In the genomic region with DNA sequence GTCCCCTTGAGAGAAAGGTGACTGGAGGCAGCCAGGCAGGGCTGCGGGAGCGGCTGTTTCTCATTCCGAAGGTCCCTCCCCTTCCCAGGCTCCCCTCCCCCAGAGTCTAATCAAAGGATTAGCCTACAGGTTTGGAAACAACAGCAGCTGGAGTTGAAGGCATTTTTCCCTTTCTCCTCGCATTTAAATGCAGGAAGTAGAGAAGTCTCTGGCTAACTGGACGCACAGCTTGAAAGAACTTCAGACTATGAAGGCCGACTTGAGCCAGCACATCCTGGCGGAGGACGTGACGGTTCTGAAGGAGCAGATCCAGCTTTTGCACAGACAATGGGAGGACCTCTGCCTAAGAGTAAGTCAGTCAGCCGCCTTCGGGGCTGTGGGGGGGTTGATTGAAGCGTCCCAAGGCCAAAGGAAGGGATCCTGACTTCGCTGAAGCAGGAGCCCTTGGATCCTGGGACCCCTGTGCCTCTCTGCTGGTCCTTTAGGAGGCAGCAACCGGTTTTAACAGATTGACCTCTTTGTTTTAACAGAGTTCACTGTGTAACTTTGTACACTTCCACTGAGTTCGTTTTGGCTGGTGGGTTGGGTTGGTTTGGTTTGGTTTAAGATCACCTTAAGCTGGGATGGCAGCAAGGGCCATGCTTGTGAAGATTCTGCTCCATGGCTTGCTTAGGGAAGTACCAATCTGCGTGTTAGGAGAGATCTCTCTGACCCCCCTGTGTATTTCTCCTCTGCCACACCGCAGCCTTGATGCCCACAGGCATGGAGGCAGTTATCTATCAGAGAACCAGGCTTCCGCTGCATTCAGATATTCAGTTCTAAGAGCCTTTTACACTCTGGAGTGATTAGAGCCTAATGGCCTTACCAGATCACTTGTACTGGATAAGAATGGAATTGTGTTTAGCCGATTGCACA, we compare ENCODE assay signal across 8 mouse cellular contexts.
DNase-seq lines count a peak whose midpoint lies in the region; ATAC-seq and TF ChIP-seq lines count a peak whose summit lies in the region.
"Had no signal": no experiment of that assay in that cellular context is flagged by ENCODE, and none has a peak within 500 bp of the region (broad histone marks: within the 10 kb centered on the region; RNA-seq: fewer than 3 reads in every experiment).

No protein-coding gene starts in this region.

- peak; percentile 48; the same call in 1 of the 2 replicates for ATAC-seq in embryonic facial prominence, embryonic 13.5 days (ENCODE audit: insufficient number of reproducible peaks, insufficient read depth, low FRiP score, low TSS enrichment, low read depth)
- no peak for ATAC-seq in hindbrain, embryonic 11.5 days (ENCODE audit: low FRiP score)
- ATAC-seq in midbrain, embryonic 11.5 days (ENCODE audit: low FRiP score), result peak; percentile 69

- no peaks in the 10 kb centered on the region for H3K27me3 ChIP-seq in embryonic facial prominence, embryonic 13.5 days
- no peaks in the 10 kb centered on the region for H3K27me3 ChIP-seq in hindbrain, embryonic 11.5 days (ENCODE audit: control insufficient read depth, insufficient read depth, low read length)
- H3K27me3 ChIP-seq in midbrain, embryonic 11.5 days (ENCODE audit: control insufficient read depth, insufficient read depth, low read length), result no peaks in the 10 kb centered on the region

- peaks cover 35% of the 10 kb centered on the region for H3K4me1 ChIP-seq in embryonic facial prominence, embryonic 13.5 days
- peaks cover 4% of the 10 kb centered on the region; the same call in 1 of the 2 replicates for H3K4me1 ChIP-seq in hindbrain, embryonic 11.5 days (replicated peaks; ENCODE audit: control insufficient read depth, insufficient read depth, low read length)
- H3K4me1 ChIP-seq in midbrain, embryonic 11.5 days (ENCODE audit: control insufficient read depth, insufficient read depth, low read length), result peaks cover 17% of the 10 kb centered on the region

- peak overlapping the region; percentile 53 for H3K4me3 ChIP-seq in embryonic facial prominence, embryonic 13.5 days
- H3K4me3 ChIP-seq in hindbrain, embryonic 11.5 days (ENCODE audit: low read depth, low read length), result peak overlapping the region; percentile 22
- H3K4me3 ChIP-seq in midbrain, embryonic 11.5 days (ENCODE audit: low read depth, low read length), result peak overlapping the region; percentile 15

- 3% methylated on average over 19 of the region's 19 CpGs for WGBS in embryonic facial prominence, embryonic 13.5 days
- 5% methylated on average over 19 of the region's 19 CpGs for WGBS in hindbrain, embryonic 11.5 days
- 3% methylated on average over 19 of the region's 19 CpGs for WGBS in midbrain, embryonic 11.5 days

- H3K9ac ChIP-seq in embryonic facial prominence, embryonic 13.5 days, result peak overlapping the region; percentile 76
- H3K9ac ChIP-seq in hindbrain, embryonic 11.5 days (ENCODE audit: low read depth, low read length), result peak overlapping the region; percentile 46; the same call in 1 of the 2 replicates
- H3K9ac ChIP-seq in midbrain, embryonic 11.5 days (ENCODE audit: low read length), result peak overlapping the region; percentile 32

- H3K36me3 ChIP-seq in embryonic facial prominence, embryonic 13.5 days, result peaks cover 28% of the 10 kb centered on the region
- no peaks in the 10 kb centered on the region for H3K36me3 ChIP-seq in hindbrain, embryonic 11.5 days (ENCODE audit: control insufficient read depth, insufficient read depth, low read length)
- H3K36me3 ChIP-seq in midbrain, embryonic 11.5 days (ENCODE audit: control insufficient read depth, insufficient read depth, low read length), result peaks cover 6% of the 10 kb centered on the region; the same call in 1 of the 2 replicates

- H3K27ac ChIP-seq in embryonic facial prominence, embryonic 13.5 days, result peak overlapping the region; percentile 92
- H3K27ac ChIP-seq in hindbrain, embryonic 11.5 days (ENCODE audit: low read depth, low read length), result peak overlapping the region; percentile 69
- H3K27ac ChIP-seq in midbrain, embryonic 11.5 days (ENCODE audit: low read depth, low read length), result peak overlapping the region; percentile 8

- TF ChIP-seq CTCF in brain, embryonic 14.5 days (IDR thresholded peaks at IDR 0.05; ENCODE audit: borderline replicate concordance, extremely low read depth, insufficient read depth, insufficient read length), result no peak

- peak overlapping the region; percentile 65 for H3K4me2 ChIP-seq in embryonic facial prominence, embryonic 13.5 days
- peak overlapping the region; percentile 34 for H3K4me2 ChIP-seq in hindbrain, embryonic 11.5 days (replicated peaks; ENCODE audit: low read depth, low read length)
- H3K4me2 ChIP-seq in midbrain, embryonic 11.5 days, result peak overlapping the region; percentile 30

- no peaks in the 10 kb centered on the region for H3K9me3 ChIP-seq in embryonic facial prominence, embryonic 13.5 days
- H3K9me3 ChIP-seq in hindbrain, embryonic 11.5 days (ENCODE audit: control insufficient read depth, low read length), result no peaks in the 10 kb centered on the region
- H3K9me3 ChIP-seq in midbrain, embryonic 11.5 days (ENCODE audit: control insufficient read depth, low read length), result no peaks in the 10 kb centered on the region

- peak; percentile 54 for DNase-seq in brain, embryonic 14.5 days (ENCODE audit: low read depth)
- peak; percentile 69 for DNase-seq in hindbrain, embryonic 11.5 days (ENCODE audit: low spot score)
- peak; percentile 97 for DNase-seq in midbrain, embryonic 11.5 days (ENCODE audit: low spot score, missing footprints)
- no peak for DNase-seq in spleen, postnatal 36 days (ENCODE audit: low spot score in 2 of 2)
- DNase-seq in adrenal gland, postnatal 10 days, result no peak
- no peak for DNase-seq in left cerebral cortex, adult 8-10 months (ENCODE audit: low spot score in 2 of 2)
- DNase-seq: right cerebral cortex, adult 18-20 months had no signal

- no peak for TF ChIP-seq POLR2A in brain, embryonic 14.5 days (IDR thresholded peaks at IDR 0.05; ENCODE audit: borderline replicate concordance, extremely low read depth, insufficient read depth, insufficient read length, poor library complexity, severe bottlenecking)

Comparison
In these comparisons a context has a peak if more than half of its experiments do, and no peak if none do; other contexts are left out.
1. DNase-seq: peak in brain, embryonic 14.5 days (single experiment), hindbrain, embryonic 11.5 days (single experiment) and midbrain, embryonic 11.5 days (single experiment); none in spleen, postnatal 36 days (0 of 2), adrenal gland, postnatal 10 days (single experiment) and left cerebral cortex, adult 8-10 months (0 of 2).
2. H3K27ac ChIP-seq: peak in every context shown above with its lines; median percentile 92 in embryonic facial prominence, embryonic 13.5 days; 69 in hindbrain, embryonic 11.5 days; 8 in midbrain, embryonic 11.5 days.
3. Peak in every context shown above with its lines, with median percentiles within 50 percentile points of each other: H3K4me2 ChIP-seq, H3K4me3 ChIP-seq and H3K9ac ChIP-seq.